Mouse (Mus musculus) spleen, adult 2 months (tissue): ENCODE measurements at regions not wholly inside any gene's neighbourhood (a gene's known extent, or its start where the extent isn't known, plus 50 kb on each side); places are given as distances from the start of the nearest gene placed in this dataset.

Source experiments
- CTCF ChIP-seq: fragments of 200-500 bp; IDR thresholded peaks from 2 replicates; pipeline ENCODE4 v1.5.1; 2011; ENCODE audit warnings: mild to moderate bottlenecking, inconsistent platforms; ENCODE audit not compliant: insufficient read depth, insufficient read length, insufficient replicate concordance; ENCODE audit errors: extremely low read depth
- POLR2A ChIP-seq: fragments of 200-500 bp; IDR thresholded peaks from 2 replicates; pipeline ENCODE4 v1.6.1; 2011; ENCODE audit warnings: low read depth, low read length, inconsistent platforms

DNA sequence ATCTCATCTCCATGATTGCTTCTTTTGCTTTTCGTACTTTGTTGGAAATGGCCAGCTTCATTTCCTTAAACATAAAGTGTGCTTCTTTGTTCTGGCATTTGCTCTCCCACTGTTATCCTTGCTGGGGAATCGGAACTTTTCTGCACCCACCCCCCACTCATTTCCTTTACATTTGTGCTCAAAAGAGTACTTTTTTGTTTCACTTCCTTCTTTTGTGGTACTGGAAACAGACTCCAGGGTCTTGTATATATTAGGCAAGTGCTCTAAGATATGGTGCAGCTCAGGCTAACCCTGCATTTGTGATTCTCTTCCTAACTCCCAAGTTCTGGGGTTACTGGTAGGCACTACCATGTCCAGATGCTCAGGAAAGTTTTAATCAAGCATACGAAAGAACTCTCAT, 1084.6 kb downstream of the Car8 start:
- no peak for TF ChIP-seq CTCF
- TF ChIP-seq POLR2A: no peak
